In genomic region chr12:26620501-26621134, GRCm38 (mm10) we compare ENCODE assay signal across 11 mouse cellular contexts.
A peak's percentile ranks its signal among the peaks of the same experiment; 100 is the strongest.
DNase-seq lines count a peak whose midpoint lies in the region; ATAC-seq and TF ChIP-seq lines count a peak whose summit lies in the region.
"Had no signal": no experiment of that assay in that cellular context is flagged by ENCODE, and none has a peak within 500 bp of the region (broad histone marks: within the 10 kb centered on the region; RNA-seq: fewer than 3 reads in every experiment).

No protein-coding gene starts in this region.

- no peaks in the 10 kb centered on the region for H3K79me2 ChIP-seq in heart, adult 2 months (replicated peaks; ENCODE audit: control insufficient read depth, insufficient read depth, low read length)

- no peak overlapping the region for H3K4me2 ChIP-seq in embryonic facial prominence, embryonic 12.5 days (replicated peaks)
- H3K4me2 ChIP-seq in hindbrain, embryonic 12.5 days (replicated peaks) = no peak overlapping the region
- no peak overlapping the region for H3K4me2 ChIP-seq in neural tube, embryonic 13.5 days
- H3K4me2 ChIP-seq: liver, embryonic 15.5 days had no signal

- no peak for TF ChIP-seq POLR2A in heart, adult 2 months (IDR thresholded peaks at IDR 0.05; ENCODE audit: insufficient read depth, low read depth, low read length)

- no peak for ATAC-seq in embryonic facial prominence, embryonic 12.5 days (ENCODE audit: insufficient number of reproducible peaks, insufficient read depth, low FRiP score, low TSS enrichment)
- no peak for ATAC-seq in hindbrain, embryonic 12.5 days (ENCODE audit: low FRiP score)
- ATAC-seq in neural tube, embryonic 13.5 days (ENCODE audit: low read depth) = no peak

- no peak overlapping the region for H3K27ac ChIP-seq in heart, adult 2 months
- peak overlapping the region; percentile 72 for H3K27ac ChIP-seq in embryonic facial prominence, embryonic 12.5 days
- peak overlapping the region; percentile 70 for H3K27ac ChIP-seq in hindbrain, embryonic 12.5 days
- H3K27ac ChIP-seq in neural tube, embryonic 13.5 days (replicated peaks) = peak overlapping the region; percentile 50
- H3K27ac ChIP-seq: liver, embryonic 15.5 days had no signal

- no peaks in the 10 kb centered on the region for H3K27me3 ChIP-seq in heart, adult 2 months (ENCODE audit: control insufficient read depth, insufficient read depth, low read length)
- no peaks in the 10 kb centered on the region for H3K27me3 ChIP-seq in embryonic facial prominence, embryonic 12.5 days
- no peaks in the 10 kb centered on the region for H3K27me3 ChIP-seq in hindbrain, embryonic 12.5 days
- H3K27me3 ChIP-seq in neural tube, embryonic 13.5 days = no peaks in the 10 kb centered on the region
- H3K27me3 ChIP-seq: liver, embryonic 15.5 days had no signal

- H3K36me3 ChIP-seq in heart, adult 2 months (ENCODE audit: control insufficient read depth, insufficient read depth, low read length) = no peaks in the 10 kb centered on the region
- no peaks in the 10 kb centered on the region for H3K36me3 ChIP-seq in embryonic facial prominence, embryonic 12.5 days
- no peaks in the 10 kb centered on the region for H3K36me3 ChIP-seq in hindbrain, embryonic 12.5 days
- H3K36me3 ChIP-seq in neural tube, embryonic 13.5 days = no peaks in the 10 kb centered on the region
- H3K36me3 ChIP-seq: liver, embryonic 15.5 days had no signal

- intact Hi-C loops in heart, adult 2 months (cut with DNase I) = no loop called here

- no peaks in the 10 kb centered on the region for H3K4me1 ChIP-seq in heart, adult 2 months (ENCODE audit: control insufficient read depth, insufficient read depth, low read length)
- H3K4me1 ChIP-seq in embryonic facial prominence, embryonic 12.5 days = peaks cover 29% of the 10 kb centered on the region
- H3K4me1 ChIP-seq in hindbrain, embryonic 12.5 days = peaks cover 19% of the 10 kb centered on the region
- H3K4me1 ChIP-seq in neural tube, embryonic 13.5 days (replicated peaks) = peaks cover 18% of the 10 kb centered on the region
- H3K4me1 ChIP-seq: liver, embryonic 15.5 days had no signal

- TF ChIP-seq CTCF in heart, adult 2 months (IDR thresholded peaks at IDR 0.05) = no peak

- H3K9ac ChIP-seq in heart, adult 2 months (ENCODE audit: low read depth, low read length) = no peak overlapping the region
- no peak overlapping the region for H3K9ac ChIP-seq in embryonic facial prominence, embryonic 12.5 days
- no peak overlapping the region for H3K9ac ChIP-seq in hindbrain, embryonic 12.5 days
- no peak overlapping the region for H3K9ac ChIP-seq in neural tube, embryonic 13.5 days
- H3K9ac ChIP-seq: liver, embryonic 15.5 days had no signal

- 80% methylated on average over 8 of the region's 8 CpGs for WGBS in heart, adult 2 months
- WGBS in embryonic facial prominence, embryonic 12.5 days = 43% methylated on average over 8 of the region's 8 CpGs
- 65% methylated on average over 8 of the region's 8 CpGs for WGBS in hindbrain, embryonic 12.5 days
- WGBS in neural tube, embryonic 13.5 days = 49% methylated on average over 8 of the region's 8 CpGs

- TF ChIP-seq EP300 in heart, adult 2 months (IDR thresholded peaks at IDR 0.05; ENCODE audit: insufficient read depth, low read depth, low read length) = no peak

- DNase-seq in heart, adult 11 months = peak; percentile 28
- no peak for DNase-seq in heart, adult 2 months
- DNase-seq in spleen, postnatal 4 days (ENCODE audit: low spot score in 2 of 2) = no peak
- no peak for DNase-seq in gastrocnemius, postnatal 10 days
- DNase-seq in heart, adult 18-20 months = no peak
- DNase-seq: adrenal gland, postnatal 36 days; embryo, embryonic 11 days had no signal

- H3K4me3 ChIP-seq in heart, adult 2 months = no peak overlapping the region
- H3K4me3 ChIP-seq in embryonic facial prominence, embryonic 12.5 days = no peak overlapping the region
- no peak overlapping the region for H3K4me3 ChIP-seq in hindbrain, embryonic 12.5 days
- H3K4me3 ChIP-seq in neural tube, embryonic 13.5 days = no peak overlapping the region
- H3K4me3 ChIP-seq: liver, embryonic 15.5 days had no signal

- H3K9me3 ChIP-seq in embryonic facial prominence, embryonic 12.5 days = no peaks in the 10 kb centered on the region
- H3K9me3 ChIP-seq in hindbrain, embryonic 12.5 days (replicated peaks) = no peaks in the 10 kb centered on the region
- no peaks in the 10 kb centered on the region for H3K9me3 ChIP-seq in neural tube, embryonic 13.5 days
- H3K9me3 ChIP-seq: liver, embryonic 15.5 days had no signal
